8 mouse cellular contexts compared by ENCODE assay signal in the genomic region with DNA sequence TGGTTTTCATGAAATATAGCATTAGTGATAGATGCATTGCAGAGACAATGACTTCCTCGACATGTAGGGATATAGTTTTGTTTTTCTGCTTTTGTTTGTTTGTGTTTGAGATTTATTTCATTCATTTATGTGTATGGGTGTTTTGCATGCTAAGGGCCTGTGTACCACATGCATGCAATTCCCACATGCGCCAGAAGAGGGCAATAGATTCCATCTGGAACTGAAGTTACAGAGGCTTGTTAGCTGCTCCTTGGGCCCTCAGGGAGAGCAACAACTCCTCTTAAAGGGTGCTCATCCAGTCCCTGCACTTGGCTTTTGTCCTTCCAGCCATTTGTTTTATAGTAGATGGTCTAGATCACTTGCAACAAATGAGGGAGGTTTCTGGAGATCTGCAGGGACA.
DNase-seq lines count a peak whose midpoint lies in the region; ATAC-seq lines count a peak whose summit lies in the region.

No protein-coding gene starts in this region.

- H3K36me3 ChIP-seq in kidney, embryonic 14.5 days (ENCODE audit: control insufficient read depth, insufficient read depth, low read length): no peaks in the 10 kb centered on the region
- H3K36me3 ChIP-seq in liver, embryonic 11.5 days (ENCODE audit: control insufficient read depth, insufficient read depth, low read length): no peaks in the 10 kb centered on the region

- no peaks in the 10 kb centered on the region for H3K9me3 ChIP-seq in kidney, embryonic 14.5 days (ENCODE audit: control insufficient read depth, low read length)
- no peaks in the 10 kb centered on the region for H3K9me3 ChIP-seq in liver, embryonic 11.5 days (ENCODE audit: control insufficient read depth, low read length)

- H3K4me3 ChIP-seq in kidney, embryonic 14.5 days (ENCODE audit: low read length): no peak overlapping the region
- H3K4me3 ChIP-seq in liver, embryonic 11.5 days (ENCODE audit: low read depth, low read length): no peak overlapping the region

- no peak for ATAC-seq in kidney, embryonic 14.5 days (ENCODE audit: low FRiP score, low TSS enrichment)
- no peak for ATAC-seq in liver, embryonic 11.5 days (replicated peaks; ENCODE audit: low FRiP score)

- no peak overlapping the region for H3K4me2 ChIP-seq in kidney, embryonic 14.5 days (replicated peaks; ENCODE audit: low read depth, low read length)
- no peak overlapping the region for H3K4me2 ChIP-seq in liver, embryonic 11.5 days

- no peaks in the 10 kb centered on the region for H3K27me3 ChIP-seq in kidney, embryonic 14.5 days (ENCODE audit: control insufficient read depth, insufficient read depth, low read length)
- no peaks in the 10 kb centered on the region for H3K27me3 ChIP-seq in liver, embryonic 11.5 days (replicated peaks; ENCODE audit: control insufficient read depth, insufficient read depth, low read length)

- H3K4me1 ChIP-seq in kidney, embryonic 14.5 days (ENCODE audit: control insufficient read depth, insufficient read depth, low read length): no peaks in the 10 kb centered on the region
- no peaks in the 10 kb centered on the region for H3K4me1 ChIP-seq in liver, embryonic 11.5 days (replicated peaks; ENCODE audit: control insufficient read depth, insufficient read depth, low read length)

- H3K9ac ChIP-seq in kidney, embryonic 14.5 days (ENCODE audit: low read depth, low read length): no peak overlapping the region
- no peak overlapping the region for H3K9ac ChIP-seq in liver, embryonic 11.5 days (ENCODE audit: low read depth, low read length)

- WGBS in kidney, embryonic 14.5 days: 6% methylated on average over 2 of the region's 2 CpGs
- 4% methylated on average over 2 of the region's 2 CpGs for WGBS in liver, embryonic 11.5 days

- H3K27ac ChIP-seq in kidney, embryonic 14.5 days (ENCODE audit: low read depth, low read length): no peak overlapping the region
- H3K27ac ChIP-seq in liver, embryonic 11.5 days (ENCODE audit: low read depth, low read length): no peak overlapping the region

- peak; percentile 64 for DNase-seq in kidney, adult 18-20 months
- peak; percentile 66 to 88 for DNase-seq in adrenal gland, adult (ENCODE audit: inconsistent age in 2 of 2, low spot score in 1 of 2)
- DNase-seq in embryo, embryonic 11.5 days (ENCODE audit: low read depth, low spot score): peak; percentile 58
- peak; percentile 22 to 75 for DNase-seq in kidney, adult 8-10 months
- peak; percentile 51 for DNase-seq in liver, embryonic 11.5 days (ENCODE audit: low spot score)
- DNase-seq in retina, postnatal 7 days (ENCODE audit: low read depth, low spot score): peak; percentile 44
- DNase-seq in urinary bladder, adult 2 months (ENCODE audit: low spot score): peak; percentile 31
